Mouse (Mus musculus): ENCODE results near the gene Tor3a. TPM values are rescaled to one million over a fixed set of nuclear protein-coding genes. Genes with fewer than 3 reads are reported as not detected.
"Not testable (repeated sequence)": the region's sequence is repeated elsewhere in the genome, so short reads cannot be mapped to it uniquely, and the experiment has no call there.

The Tor3a gene
- total RNA-seq, 2 experiments from 2014 or later, result 5.0 to 8.5 TPM

DNA sequence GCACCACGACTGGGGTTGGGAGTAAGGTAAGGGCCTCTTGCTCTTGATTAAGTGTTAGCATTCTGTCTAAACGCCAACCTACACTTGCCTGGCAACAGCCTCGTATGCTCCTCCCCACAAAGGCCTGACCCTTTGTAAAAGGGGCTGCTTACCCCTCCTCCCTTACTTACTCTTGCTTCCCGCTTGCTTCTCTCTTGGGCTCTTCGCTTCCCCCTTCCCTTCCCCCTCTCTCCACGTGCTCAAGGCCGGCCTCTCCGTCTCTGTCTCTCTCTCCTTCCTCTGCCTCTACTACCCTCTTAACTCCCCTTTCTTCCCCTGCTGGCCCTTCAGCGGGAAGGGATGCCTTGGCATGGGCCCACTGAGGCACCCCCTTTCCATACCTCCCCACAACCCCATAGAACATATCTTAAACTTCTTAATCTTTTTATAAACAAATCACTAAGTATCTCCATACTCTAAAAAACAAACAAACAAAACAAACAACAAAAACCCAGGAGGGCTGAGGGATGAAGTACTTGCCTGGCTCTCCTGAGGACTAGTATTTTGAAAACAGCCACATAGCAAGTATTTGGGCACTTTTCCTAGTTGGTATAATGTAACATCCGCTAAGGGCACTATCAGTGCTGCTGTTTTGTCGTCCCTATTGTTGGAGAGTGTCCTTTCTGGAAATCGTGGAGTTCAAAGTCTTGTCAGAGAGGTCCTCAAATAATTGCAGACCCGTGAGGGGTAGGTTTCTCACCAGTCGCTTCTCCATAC is 1.3 kb downstream of the Tor3a start:
- DNase-seq (ENCODE audit: low spot score in 2 of 2), result no peak

DNA sequence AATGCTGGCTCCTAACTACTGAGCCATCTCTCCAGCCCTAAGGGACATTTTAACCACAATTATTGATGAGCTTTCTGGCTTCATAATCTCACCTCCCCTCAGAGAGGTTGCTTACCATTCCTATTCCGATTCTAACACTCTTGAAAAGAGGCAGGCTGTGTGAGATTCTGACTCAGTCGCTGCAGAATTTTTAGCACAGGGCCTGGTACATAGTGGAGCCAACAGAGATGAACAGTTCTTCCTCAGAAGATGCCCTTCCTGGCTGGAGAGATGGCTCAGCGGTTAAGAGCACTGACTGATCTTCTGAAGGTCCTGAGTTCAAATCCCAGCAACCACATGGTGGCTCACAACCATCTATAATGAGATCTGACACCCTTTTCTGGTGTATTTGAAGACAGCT is 2.2 kb downstream of the Tor3a start:
- no peak for DNase-seq (ENCODE audit: low spot score in 2 of 2)

DNA sequence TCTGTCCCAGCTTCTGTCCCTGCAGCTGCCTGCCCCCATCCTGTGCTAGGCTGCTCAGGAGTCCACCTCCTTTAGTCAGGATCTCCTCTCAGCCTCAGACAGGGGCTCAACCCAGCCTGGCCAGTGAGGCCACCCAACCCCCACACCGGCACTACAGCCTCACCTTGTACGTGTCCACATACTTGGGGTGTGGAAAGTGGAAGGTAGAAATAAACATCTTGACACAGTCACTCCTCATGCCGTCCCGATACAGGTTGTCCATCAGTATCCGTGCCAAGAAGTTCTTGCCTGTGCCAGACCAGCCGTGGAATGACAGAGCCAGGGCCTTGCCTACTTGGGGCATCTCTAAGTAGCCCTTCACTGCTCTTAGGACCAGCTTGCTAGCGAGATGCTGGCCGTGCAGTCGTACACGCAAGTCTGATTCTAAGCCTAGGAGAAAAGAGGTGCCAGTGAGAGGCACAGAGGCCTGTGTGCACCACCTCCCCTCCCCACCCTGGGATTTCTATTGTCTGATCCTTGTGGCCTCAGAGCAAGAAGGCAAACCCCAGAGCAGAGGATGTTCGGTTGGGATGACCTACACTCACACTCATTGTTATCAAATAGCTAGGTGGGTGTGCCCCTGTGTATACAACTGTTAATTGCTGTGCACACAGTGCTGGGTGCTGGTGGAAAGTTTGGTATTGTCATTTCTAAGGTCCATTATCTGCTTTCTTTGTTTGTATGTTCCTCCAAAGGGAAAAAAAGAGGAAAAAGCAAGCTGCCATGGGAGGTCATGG is 4.8 kb downstream of the Tor3a start:
- no peak for DNase-seq (ENCODE audit: low spot score in 2 of 2)

DNA sequence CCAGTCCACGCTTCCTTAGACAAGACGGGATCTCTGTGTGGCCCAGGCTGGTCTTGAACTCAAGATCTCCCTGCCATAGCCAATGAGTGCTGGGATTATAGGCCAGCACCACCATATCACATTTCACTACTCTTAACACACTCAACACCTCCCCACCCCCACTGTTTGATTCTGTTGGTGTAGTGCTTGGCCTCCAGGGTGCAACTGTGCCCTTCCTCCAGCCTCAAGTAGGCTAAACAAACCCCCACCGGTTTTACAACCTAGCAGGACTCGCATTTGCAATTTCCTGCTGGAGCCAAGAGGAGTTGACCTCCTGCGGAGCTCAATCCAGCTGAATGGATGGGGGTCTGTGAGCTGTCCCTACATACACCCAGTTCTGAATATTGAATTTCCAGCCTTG is 5.6 kb downstream of the Tor3a start:
- no peak for DNase-seq (ENCODE audit: low spot score in 2 of 2)

DNA sequence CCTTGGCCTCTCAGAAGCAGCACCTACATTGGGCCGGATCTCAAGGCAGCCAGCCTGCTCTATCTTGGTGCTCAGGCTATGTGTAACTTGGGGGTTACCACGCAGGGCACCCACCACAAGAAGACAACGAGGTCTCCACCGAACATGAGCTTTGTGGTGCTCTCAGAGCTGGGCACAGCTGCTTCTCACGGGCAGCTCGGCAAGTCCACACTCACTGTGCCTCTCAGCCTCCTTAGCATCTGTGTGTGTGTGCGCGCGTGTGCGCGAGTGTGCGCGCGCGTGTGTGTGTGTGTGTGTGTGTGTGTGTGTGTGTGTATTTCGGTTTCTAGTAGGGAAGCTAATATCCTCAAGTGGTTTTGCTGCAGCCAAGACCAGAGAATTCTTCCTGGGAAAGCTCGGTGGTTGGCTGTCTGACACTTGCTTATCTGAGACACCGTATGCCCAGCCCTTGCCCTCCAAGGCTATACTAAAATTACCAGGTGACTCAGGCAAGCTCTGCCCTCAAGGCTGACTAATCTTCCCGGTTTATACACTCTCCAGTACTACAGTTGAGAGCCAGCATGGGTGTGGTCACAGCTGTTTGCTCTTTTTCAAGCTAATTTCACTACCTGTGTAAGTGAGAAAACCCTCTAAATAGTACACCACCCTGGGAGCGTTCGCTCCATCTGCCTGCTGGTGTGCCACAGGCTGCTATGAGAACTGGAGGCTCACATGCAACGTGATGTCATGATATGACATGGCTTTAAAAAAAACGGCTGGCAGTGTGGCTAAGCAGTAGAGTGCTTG is 6.8 kb downstream of the Tor3a start:
- DNase-seq (ENCODE audit: low spot score in 2 of 2), result no peak

DNA sequence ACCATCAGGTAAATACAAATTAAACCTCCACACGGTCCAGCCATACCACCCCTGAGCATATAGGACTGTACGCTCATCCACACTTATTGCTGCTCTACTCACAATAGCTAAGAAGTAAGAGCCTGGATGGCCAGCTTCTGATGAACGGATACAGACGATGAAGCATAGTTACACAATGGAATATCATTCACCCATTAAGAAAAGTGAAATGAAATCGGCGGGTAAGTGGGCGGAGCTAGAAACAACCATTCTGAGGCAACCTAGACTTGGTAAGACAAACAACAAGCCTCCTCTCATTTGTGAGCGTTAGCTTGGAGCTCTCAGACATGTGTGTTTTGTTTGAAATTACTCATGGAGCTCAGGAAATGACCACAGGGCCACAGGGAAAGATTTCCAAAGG is 8.4 kb downstream of the Tor3a start:
- no peak for DNase-seq (ENCODE audit: low spot score in 2 of 2)

DNA sequence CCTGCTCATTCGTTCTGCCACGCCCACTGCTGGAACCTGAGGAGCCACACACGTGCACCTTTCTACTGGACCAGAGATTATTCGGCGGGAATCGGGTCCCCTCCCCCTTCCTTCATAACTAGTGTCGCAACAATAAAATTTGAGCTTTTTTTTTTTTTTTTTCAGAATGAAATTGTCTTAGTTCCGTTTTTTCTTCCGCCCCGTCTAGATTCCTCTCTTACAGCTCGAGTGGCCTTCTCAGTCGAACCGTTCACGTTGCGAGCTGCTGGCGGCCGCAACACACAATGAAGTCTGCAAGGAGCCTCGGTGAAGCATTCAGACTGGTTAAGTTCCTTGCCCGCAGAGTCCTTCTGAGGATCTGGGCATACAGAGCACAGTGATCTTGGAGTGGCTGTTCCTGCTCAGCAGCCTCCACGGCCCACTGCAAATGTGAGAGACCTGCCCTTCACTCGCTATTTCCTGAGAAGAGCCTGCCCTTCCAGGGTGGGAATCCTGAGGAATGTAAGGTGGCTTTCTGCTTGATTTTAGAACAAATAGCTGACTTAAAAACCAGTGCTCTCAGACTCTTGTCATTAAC is 13.4 kb downstream of the Tor3a start:
- DNase-seq (ENCODE audit: low spot score in 2 of 2), result not testable (repeated sequence)

DNA sequence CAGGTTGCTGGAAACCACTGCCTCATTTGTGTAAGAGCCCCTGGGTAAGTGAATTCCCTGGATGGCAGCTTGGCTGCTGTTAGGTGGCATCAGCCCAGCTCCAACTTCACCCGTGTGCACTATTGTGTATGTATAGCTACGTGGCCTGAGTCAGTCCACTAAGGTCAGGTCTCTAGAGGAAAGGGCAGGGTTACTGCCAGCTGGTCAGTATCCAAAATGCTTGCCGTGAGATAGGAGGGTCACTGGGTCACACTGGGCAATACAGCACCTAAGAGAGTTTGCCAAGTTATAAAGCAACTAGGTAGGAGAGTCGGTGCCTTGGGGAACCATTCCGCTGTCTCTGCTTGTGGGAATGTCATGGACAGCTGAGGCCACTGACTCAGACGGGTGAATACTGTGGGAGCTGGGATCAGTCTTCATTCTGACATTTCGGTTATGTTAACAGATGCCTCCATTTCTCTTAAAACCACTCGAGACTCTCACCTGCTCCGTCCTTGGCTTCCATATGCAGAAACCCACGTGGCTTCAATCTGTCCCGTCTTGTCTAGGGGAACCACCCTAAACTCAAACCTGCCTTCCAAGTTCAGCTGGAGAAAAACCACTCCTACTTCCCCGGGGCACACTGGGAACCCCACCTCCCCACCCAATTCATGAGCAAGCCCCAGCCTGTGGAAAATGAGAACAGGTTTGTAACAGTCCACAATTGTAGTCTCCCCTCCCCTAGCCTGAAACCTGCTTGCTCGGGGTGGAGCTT is 14.1 kb downstream of the Tor3a start:
- no peak for DNase-seq (ENCODE audit: low spot score in 2 of 2)

DNA sequence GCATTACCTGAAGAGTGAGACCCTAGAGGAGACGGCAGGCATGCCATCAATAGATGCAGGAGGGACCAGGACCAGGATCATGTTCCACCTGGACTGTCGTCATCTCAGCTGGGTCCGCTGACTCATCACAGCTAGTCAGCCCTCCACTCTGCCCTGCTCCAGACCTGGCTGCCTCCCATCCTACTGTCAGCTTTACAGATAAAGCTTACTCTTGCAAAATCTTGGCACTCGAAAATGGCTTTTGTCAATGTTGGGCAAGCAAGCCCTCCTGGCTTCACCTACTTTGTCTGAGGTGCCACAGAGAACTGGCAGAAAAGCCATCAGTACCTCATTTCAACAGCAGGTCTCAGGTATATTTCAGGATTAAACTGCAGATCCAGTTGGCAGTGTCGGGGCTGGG is 15.5 kb downstream of the Tor3a start:
- DNase-seq (ENCODE audit: low spot score in 2 of 2), result no peak

DNA sequence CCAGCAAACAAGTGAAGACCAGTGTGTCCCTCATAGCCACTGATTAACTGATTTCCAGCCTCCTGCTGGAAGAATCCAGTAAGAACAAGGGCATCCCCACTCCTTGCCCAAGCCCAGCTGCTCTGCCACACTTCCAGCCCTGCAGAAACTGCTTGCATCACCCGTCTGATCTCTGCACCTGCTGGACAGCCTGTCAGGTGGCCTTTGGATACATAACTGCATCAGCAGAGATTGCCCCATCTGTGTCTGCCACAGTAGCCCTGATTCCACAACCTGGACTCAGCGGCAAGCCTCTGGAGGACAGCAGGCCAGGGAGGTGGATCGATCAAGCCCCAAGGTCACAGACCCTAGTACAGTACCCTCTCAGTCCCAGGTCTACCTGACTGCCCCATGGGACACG is 16.6 kb downstream of the Tor3a start:
- DNase-seq (ENCODE audit: low spot score in 2 of 2), result no peak

DNA sequence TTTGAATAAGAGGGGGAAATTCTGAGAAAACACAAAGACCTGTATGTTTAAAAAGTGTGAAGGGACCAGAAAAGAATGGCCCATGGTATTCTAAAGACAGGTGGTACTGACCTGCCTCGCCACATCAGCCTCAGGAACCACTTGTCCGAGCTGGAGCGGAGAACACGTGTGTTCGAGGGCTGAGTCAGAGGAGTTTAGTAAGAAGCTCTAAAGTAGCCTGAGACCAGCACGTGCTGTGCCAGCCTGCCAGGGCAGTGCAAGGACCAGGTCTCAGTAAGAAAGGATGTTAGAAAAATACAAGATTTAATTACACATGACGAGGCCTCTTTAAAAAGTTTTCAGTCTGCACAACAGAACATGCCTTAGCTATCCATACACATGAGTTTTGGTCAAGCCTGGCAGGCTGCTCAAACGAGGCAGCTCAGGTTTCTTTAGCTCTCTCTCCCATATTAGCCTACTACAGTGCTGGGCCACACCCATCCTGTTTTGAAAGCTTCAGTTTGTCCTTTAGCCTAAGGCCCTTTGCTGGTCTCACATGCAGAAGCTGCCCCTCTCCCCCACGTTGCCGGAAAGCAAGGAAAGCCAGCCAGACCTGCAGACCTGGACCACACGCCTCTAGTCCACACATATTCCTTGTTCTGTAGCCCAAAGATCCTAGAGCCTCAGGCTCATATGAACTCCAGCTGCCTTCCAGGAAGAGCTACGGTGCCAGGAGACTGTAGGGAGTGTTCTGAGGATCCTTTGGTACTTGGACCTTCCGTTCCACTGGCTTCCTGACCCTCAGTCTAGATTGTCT is 19.2 kb downstream of the Tor3a start:
- no peak for DNase-seq (ENCODE audit: low spot score in 2 of 2)

DNA sequence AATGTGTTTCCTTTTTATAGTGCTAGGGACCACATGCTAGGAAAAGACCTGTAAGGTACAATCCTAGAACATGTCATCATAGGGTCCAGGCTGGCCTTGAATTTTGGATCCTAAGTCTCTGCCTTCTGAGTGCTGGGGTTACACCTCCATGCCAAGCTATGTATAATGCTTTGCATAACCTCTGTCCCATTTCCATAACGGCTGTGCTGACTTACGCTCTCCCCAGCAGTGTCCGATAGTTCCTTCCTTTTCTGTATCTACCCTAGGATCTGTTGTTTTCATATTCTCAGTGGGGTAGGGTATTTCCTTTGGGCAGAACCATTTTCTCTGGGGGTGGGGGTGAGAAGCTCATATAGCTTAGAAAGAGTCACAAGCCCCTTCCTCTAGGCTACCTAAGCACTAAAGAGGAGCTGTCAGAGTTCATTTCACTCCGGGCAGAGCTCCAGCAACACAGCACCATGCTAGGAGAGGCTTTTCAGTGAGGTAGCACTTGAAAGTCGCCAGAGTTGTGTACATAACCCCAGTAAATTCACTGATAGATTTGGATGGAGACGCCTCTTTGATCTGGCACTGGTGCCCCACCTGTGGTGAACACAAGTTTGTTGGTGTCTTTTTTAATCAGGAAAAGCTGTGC is 21.9 kb downstream of the Tor3a start:
- no peak for DNase-seq (ENCODE audit: low spot score in 2 of 2)

DNA sequence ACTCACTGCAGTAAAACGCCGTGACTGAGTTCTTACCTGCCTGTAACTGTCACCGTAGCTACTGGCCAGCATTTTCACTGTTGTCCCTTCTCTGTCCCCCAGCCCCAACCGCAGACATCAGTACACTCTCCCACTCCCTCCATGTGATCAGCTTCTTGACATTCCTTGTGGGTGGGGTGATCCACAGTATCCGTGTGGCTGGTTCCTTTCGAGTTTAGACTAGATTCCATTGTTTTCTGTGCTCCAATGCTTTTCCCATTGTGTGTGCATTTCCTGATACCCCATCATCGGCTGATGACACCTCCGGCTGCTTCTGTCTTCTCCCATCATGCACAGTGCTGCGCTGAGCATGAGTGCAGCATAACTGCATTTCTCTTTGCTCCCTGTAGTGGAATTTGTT is 23.5 kb downstream of the Tor3a start:
- DNase-seq (ENCODE audit: low spot score in 2 of 2), result no peak

DNA sequence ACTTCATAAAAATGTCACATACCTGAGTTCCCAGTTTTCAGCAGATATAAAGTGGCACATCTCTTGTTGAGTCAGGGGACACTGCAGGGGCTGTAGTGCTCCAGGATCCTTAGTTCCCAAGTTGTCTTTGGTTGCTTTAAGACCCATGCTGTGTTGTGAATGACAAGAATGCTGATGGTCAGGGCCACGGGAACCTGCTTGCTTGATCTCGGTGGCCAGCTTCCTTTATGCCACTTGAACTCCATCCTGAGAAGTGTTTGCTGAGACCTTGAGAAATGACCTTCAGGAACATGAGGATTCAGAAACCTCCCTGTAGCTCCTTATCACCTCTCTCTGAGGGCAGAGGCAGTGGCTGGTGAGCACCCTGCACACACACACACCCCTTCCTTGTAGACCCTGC is 25.5 kb downstream of the Tor3a start:
- DNase-seq (ENCODE audit: low spot score in 2 of 2), result no peak

DNA sequence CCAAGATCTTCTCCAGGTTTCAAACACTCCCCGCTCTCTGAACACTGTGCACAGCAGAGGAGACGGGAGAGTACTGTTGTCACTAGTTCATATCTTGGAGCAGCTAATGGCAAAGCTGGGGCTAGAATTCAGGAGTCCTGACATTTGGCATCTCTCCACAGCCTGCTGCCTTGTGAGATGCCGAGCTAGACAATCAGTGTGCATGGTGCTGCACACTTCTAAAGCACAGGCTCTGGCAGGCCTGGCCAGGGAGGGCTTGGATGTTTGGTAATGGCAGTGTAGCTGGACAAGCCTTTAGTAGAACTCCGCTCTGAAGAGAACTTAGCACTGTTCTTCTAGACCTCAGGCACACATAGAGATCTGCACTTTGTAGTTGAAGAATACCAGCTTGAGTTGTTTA is 28.2 kb downstream of the Tor3a start:
- DNase-seq (ENCODE audit: low spot score in 2 of 2), result no peak

DNA sequence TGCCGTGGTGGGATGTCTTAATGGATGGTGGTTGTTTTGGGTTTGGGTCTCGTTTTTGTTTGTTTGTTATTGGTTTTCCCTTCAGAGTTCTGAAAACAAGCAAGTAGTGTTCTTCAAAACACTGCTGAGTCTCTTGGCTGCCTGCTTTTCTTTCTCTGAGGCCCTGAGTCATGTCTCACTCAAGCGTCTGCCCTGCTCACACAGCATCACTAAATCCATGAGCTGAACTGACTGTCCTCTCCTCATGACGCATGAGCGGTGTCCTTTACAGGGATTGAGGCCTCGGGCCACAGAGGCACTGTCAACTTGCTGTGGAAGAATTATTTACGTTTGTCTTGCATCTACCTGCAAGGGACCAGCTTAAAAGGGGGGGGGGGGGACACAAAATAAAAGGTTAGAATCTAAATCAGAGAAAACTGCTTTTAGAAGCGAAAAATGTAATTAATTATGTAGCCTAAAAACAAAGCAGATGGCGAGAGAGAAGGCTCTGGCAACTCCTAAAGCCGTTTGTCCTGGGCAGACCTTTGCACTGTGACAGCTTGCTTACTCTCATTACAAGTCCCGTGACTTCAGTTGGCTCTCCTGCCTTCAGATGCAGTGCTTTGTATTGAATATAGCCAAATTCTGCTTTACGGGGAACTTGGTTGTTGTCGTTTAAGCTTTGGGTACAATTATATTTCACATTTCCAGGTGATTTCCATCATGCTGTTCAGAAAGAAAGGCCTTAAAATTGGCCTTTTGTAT is 29.2 kb downstream of the Tor3a start:
- no peak for DNase-seq (ENCODE audit: low spot score in 2 of 2)

DNA sequence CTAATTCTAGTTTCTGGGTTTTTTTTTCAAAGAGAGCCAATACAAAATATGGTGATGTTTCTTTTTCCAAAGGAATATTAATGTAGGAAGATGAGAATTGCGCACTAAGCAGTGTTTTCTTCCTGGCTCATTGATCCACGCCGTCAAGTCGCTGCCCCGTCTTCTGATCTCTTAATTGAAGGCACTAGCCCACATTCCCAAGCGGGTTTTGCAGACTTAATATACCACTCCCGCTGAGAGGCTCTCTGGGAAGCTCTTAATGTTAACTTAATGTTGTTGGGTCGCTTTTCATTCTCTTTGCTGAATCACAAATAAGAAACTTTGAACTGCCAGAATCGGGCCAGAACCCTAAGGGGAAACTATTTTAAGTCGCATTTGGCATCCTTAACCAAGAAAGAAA is 30.1 kb downstream of the Tor3a start:
- DNase-seq (ENCODE audit: low spot score in 2 of 2), result no peak

DNA sequence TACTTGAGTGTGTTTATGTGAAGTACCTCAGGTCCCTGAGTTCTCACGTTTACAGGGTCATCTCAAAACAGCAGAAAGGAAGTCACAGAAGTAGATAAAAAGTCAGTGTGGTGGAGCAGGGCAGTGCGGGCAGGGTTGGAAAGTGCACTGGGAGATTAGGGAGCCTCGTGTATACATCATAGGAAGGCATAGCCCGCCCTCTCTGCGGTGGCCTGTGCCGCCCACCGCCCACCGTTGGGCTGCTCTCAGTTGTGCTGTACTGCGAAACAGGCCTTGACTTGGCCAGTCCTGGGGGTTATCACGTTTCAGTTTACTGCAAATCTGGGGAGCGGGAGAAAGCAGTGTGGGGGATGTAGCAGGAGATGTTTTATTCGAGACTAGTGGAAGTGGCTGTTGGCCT is 31.3 kb downstream of the Tor3a start:
- no peak for DNase-seq (ENCODE audit: low spot score in 2 of 2)

DNA sequence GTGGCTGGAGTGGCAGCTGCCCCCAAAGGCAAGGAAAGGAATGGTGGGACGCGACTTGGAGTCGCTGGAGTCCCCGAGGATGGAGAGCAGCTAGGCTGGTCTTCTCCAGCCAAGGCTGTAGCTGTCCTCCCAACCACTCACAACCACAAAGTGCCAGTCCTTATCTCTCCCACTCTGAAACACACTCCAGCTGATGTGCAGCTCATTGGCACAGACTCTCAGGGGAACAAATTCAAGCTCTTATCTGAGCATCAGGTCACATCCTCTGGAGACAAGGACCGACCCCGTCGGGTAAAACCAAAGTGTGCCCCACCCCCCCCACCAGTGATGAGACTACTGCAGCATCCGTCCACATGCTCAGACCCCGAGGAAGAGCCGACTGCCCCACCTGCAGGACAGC is 32.3 kb downstream of the Tor3a start:
- DNase-seq (ENCODE audit: low spot score in 2 of 2), result no peak

All from layer of hippocampus, postnatal 10 days (tissue).